Mouse (Mus musculus) ovary, adult 2 months (tissue): Measurements from ENCODE around the gene Tcl1b5. TPM values are rescaled to one million over a fixed set of nuclear protein-coding genes. Genes with fewer than 3 reads are reported as not detected.

Experiments used
- polyA plus RNA-seq: library from polyadenylated mRNA; depleted of rRNA; stranded (reverse); fragments of >200 nt; gene quantifications from 2 replicates; pipeline ENCODE4 v1.2.3, GENCODE M21; 2012; rRNA removed

The Tcl1b5 gene
- 0.80 and 0.86 TPM in 2 replicates for polyA plus RNA-seq

GRCm38 (mm10) chr12:105176044-105176443 lies at the start of gene Tcl1b5:
TSS of gene Tcl1b5 (plus strand) at chr12:105176344.

GRCm38 (mm10) chr12:105145714-105146113 lies 30.4 kb upstream of the Tcl1b5 start, which contains the start of gene Tcl1b2:
TSS of gene Tcl1b2 (plus strand) at chr12:105146014.

GRCm38 (mm10) chr12:105159390-105159789 lies 16.8 kb upstream of the Tcl1b5 start, which contains the start of gene Tcl1b1:
TSS of gene Tcl1b1 (plus strand) at chr12:105159690.

GRCm38 (mm10) chr12:105190743-105191142 lies 14.6 kb downstream of the Tcl1b5 start, which contains the start of gene Tcl1b3:
TSS of gene Tcl1b3 (plus strand) at chr12:105191043.

GRCm38 (mm10) chr12:105201657-105202056 lies 25.5 kb downstream of the Tcl1b5 start, which contains the start of gene Tcl1b4:
TSS of gene Tcl1b4 (plus strand) at chr12:105201957.

GRCm38 (mm10) chr12:105222601-105223319 lies 46.6 kb downstream of the Tcl1b5 start, which contains the start of gene Tcl1:
TSS of gene Tcl1 (minus strand) at chr12:105222793.

Other genes with a start within 250 kb of the Tcl1b5 start
- 3.0 and 3.4 TPM in 2 replicates for gene Syne3, start 166.5 kb upstream of the Tcl1b5 start, polyA plus RNA-seq
- 119 and 124 TPM in 2 replicates for gene Glrx5, start 143.7 kb upstream of the Tcl1b5 start, polyA plus RNA-seq
- gene Tcl1b2, start 30.3 kb upstream of the Tcl1b5 start, polyA plus RNA-seq: 5.1 and 6.5 TPM in 2 replicates
- gene Tcl1b1, start 16.7 kb upstream of the Tcl1b5 start, polyA plus RNA-seq: 8.5 and 11.8 TPM in 2 replicates
- 1.6 and 2.5 TPM in 2 replicates for gene Tcl1b3, start 14.7 kb downstream of the Tcl1b5 start, polyA plus RNA-seq
- gene Tcl1b4, start 25.6 kb downstream of the Tcl1b5 start, polyA plus RNA-seq: 2.2 and 3.1 TPM in 2 replicates
- 26.5 and 35.3 TPM in 2 replicates for gene Tcl1, start 46.4 kb downstream of the Tcl1b5 start, polyA plus RNA-seq
- not detected in 2 replicates for gene Tunar, start 157.5 kb downstream of the Tcl1b5 start, polyA plus RNA-seq